Mouse (Mus musculus) forebrain, embryonic 12.5 days (tissue): ENCODE measurements around the gene Kif21b. TPM values are rescaled to one million over a fixed set of nuclear protein-coding genes. Genes with fewer than 3 reads are reported as not detected.

Source experiments
- ATAC-seq: fragments of 200-750 bp; cut with Nextera tagmentation; 2 replicates; pipeline ENCODE4 v1.8.0; 2017; ENCODE audit warnings: moderate TSS enrichment; ENCODE audit not compliant: low FRiP score
- H3K27ac ChIP-seq: fragments of 300-500 bp; sonication (generic); 2 replicates; pipeline ENCODE4 v1.5.1; 2016; ENCODE audit warnings: mild to moderate bottlenecking
- H3K27me3 ChIP-seq: fragments of 300-500 bp; sonication (generic); 2 replicates; pipeline ENCODE4 v1.6.1; 2016; ENCODE audit warnings: mild to moderate bottlenecking
- H3K36me3 ChIP-seq: fragments of 300-500 bp; sonication (generic); replicated peaks from 2 replicates; pipeline ENCODE4 v1.6.1; 2016; ENCODE audit warnings: mild to moderate bottlenecking
- H3K4me1 ChIP-seq: fragments of 300-500 bp; sonication (generic); 2 replicates; pipeline ENCODE4 v1.6.1; 2016
- H3K4me2 ChIP-seq: fragments of 300-500 bp; sonication (generic); 2 replicates; pipeline ENCODE4 v1.6.1; 2016; ENCODE audit warnings: mild to moderate bottlenecking, moderate library complexity
- H3K4me3 ChIP-seq: fragments of 300-500 bp; sonication (generic); replicated peaks from 2 replicates; pipeline ENCODE4 v1.5.1; 2016; ENCODE audit warnings: mild to moderate bottlenecking
- H3K9ac ChIP-seq: fragments of 300-500 bp; sonication (generic); 2 replicates; pipeline ENCODE4 v1.6.1; 2016; ENCODE audit warnings: mild to moderate bottlenecking
- H3K9me3 ChIP-seq: fragments of 300-500 bp; sonication (generic); 2 replicates; pipeline ENCODE4 v1.6.1; 2016
- WGBS: fragments of 180-500 bp; shearing (Covaris S2); methylation state at CpG from one replicate; pipeline ENCODE4 v1.1.7; 2016; 5-methylcytosine and 5-hydroxymethylcytosine counted together
- polyA plus RNA-seq: library from polyadenylated mRNA; unstranded; fragments of >200 nt; fragmentation: Nextera tagmentation; extraction: Ambion mirVana; gene quantifications from 2 replicates; pipeline ENCODE4 v1.2.1, GENCODE M21; 2016

Kif21b gene
- polyA plus RNA-seq, 1 experiment from 2014 or later, result 47.7 TPM

DNA sequence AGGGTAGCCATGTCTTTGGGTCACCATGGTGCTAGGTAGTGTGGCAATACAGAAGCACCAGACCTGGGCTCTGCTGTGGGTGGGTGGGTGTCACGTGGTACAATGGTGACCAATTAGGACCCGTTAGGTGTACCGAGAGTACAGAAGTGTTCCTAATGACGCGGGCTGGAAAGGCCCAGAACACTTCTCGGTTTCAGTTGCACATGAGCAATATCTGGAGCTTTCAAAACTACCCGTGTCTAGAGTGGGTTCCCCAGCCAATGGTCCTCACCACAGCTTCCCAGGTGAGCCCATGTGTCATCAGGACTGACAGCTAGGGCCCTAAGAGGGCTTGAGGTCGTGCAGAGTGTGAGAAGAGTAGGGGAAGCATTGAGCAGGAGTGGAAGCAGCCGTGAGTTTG, 14.1 kb upstream of the Kif21b start:
- Histone ChIP-seq H3K27me3 (no peaks in the 10 kb centered on the region), H3K4me2 (no peak overlapping the region), H3K27ac (no peak overlapping the region), H3K4me3 (no peak overlapping the region), H3K36me3 (no peaks in the 10 kb centered on the region), H3K4me1 (peaks cover 15% of the 10 kb centered on the region), H3K9me3 (no peaks in the 10 kb centered on the region), H3K9ac (no peak overlapping the region)
- WGBS, result 85% methylated on average over 9 of the region's 9 CpGs
- no peak for ATAC-seq

DNA sequence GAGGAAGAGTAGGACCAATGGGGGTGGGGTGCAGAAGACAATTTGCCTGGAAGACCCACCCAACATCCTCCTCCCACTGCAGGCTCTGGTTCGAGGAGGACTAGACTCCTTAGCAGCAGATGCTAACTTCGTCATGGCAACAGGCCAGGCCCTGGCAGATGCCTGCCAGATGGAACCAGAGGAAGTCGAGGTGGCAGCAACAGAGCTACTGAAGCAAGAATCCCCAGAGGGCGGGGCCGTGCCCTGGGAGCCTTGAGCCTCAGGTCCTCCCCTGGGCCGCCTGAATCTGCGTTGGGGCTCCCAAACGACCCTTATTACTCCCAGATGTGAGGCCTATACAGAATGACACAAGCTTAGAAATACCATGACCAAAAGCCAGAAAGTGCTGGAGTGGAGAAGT, 12.3 kb upstream of the Kif21b start:
- H3K4me1 ChIP-seq, result peaks cover 15% of the 10 kb centered on the region
- H3K36me3 ChIP-seq, result no peaks in the 10 kb centered on the region
- no peaks in the 10 kb centered on the region for H3K9me3 ChIP-seq
- ATAC-seq, result peak; percentile 59
- WGBS, result 40% methylated on average over 8 of the region's 8 CpGs
- no peaks in the 10 kb centered on the region for H3K27me3 ChIP-seq
- H3K9ac ChIP-seq, result no peak overlapping the region
- no peak overlapping the region for H3K4me2 ChIP-seq
- H3K4me3 ChIP-seq, result no peak overlapping the region
- no peak overlapping the region for H3K27ac ChIP-seq

DNA sequence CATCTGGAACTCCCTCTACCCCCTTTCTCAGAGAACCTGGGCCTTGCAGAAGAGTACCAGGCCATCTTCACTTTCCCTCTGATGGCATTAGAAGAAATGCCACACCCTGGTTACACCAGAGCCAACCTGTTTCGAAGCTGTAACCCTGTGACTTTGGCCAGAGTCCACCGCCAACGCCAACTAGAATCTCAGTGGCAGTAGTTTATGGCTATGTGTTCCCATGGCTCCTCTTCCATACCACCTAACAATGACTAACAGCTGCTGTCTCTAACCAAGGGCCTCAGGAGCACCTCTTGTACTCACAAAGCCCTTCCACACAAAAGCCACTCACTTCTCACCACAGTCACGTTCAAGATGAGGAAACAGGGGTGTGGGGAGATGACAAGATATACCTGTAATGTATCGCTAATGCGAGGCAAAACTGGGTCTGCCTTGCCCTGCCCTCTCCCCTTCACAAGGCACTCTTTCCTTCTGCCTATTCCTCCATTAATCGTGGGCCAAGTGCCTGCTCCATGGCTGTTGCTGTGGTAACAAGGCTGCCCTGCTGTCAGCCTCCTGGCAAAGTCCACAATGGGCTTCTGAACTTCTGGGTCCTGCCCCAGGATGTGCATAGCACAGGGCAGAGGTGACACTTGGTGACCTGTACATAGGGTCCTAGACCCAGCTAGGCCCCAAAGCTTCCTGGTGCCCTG, 11.5 kb upstream of the Kif21b start:
- Histone ChIP-seq H3K4me2 (no peak overlapping the region), H3K27me3 (no peaks in the 10 kb centered on the region), H3K9me3 (no peaks in the 10 kb centered on the region), H3K36me3 (no peaks in the 10 kb centered on the region), H3K27ac (no peak overlapping the region), H3K4me3 (no peak overlapping the region), H3K9ac (no peak overlapping the region), H3K4me1 (peaks cover 15% of the 10 kb centered on the region)
- WGBS, result 78% methylated on average over 7 of the region's 7 CpGs
- no peak for ATAC-seq

DNA sequence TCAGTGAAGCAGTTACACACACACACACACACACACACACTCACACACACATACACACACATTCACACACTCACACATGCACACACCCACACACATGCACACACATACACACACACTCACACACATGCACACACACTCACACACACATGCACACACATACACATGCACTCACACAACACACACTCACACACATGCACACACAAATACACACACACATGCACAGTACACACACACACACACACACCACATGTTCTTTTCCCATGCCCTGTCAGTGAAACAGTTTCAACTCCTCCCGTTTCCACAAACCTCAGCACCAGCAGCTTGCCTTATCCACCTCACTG, 11.0 kb upstream of the Kif21b start:
- Histone ChIP-seq H3K9ac (no peak overlapping the region), H3K4me3 (no peak overlapping the region), H3K9me3 (no peaks in the 10 kb centered on the region), H3K4me2 (no peak overlapping the region), H3K27me3 (no peaks in the 10 kb centered on the region), H3K27ac (no peak overlapping the region), H3K36me3 (no peaks in the 10 kb centered on the region), H3K4me1 (peaks cover 15% of the 10 kb centered on the region)
- 91% methylated on average over 1 of the region's 1 CpGs for WGBS
- no peak for ATAC-seq

DNA sequence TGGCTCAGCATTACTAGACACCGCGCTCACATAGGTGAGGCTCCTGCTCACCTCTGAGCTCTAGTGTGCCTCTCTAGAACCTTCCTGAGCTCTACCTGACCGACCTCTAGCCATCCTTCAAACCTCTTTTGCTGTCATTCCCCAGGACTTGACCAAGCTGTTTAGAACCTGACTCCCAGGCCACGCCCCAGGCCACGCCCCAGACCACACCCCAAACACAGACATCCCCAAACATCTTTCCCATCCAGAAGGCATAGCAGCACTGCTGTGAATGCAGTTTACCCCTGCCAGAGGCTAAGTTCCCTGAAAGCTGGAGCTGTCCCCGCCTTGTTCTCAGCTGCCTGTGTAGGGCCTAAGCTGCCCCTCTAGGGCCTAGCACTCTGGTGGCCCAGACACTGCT, 10.4 kb upstream of the Kif21b start:
- ATAC-seq, result no peak
- H3K27me3 ChIP-seq, result no peaks in the 10 kb centered on the region
- no peak overlapping the region for H3K4me2 ChIP-seq
- H3K4me1 ChIP-seq, result peaks cover 15% of the 10 kb centered on the region
- no peak overlapping the region for H3K9ac ChIP-seq
- H3K27ac ChIP-seq, result no peak overlapping the region
- H3K9me3 ChIP-seq, result no peaks in the 10 kb centered on the region
- no peak overlapping the region for H3K4me3 ChIP-seq
- WGBS, result 50% methylated on average over 6 of the region's 6 CpGs
- H3K36me3 ChIP-seq, result no peaks in the 10 kb centered on the region

DNA sequence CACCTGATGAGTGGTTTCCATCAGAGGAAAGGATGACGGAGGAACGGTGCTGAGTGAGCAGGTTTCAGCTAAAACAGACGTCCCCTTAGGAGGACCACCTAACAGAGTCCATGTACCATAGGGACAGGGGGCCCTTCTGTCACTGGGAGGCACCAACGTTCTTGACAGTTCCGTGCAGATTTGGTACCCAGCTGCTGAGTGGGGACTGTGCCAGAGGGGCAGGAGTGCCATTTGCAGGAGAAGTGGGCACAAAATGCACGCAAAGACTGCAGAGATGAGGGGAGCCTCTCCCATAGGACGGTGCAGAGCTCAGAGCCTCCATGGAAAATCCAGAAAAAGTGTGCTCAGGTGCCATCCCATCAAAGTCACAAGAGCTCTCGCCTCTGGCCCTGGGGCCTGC, 9.2 kb upstream of the Kif21b start:
- Histone ChIP-seq H3K9me3 (no peaks in the 10 kb centered on the region), H3K27ac (no peak overlapping the region), H3K4me2 (no peak overlapping the region), H3K4me3 (no peak overlapping the region), H3K27me3 (no peaks in the 10 kb centered on the region), H3K4me1 (peaks cover 15% of the 10 kb centered on the region), H3K9ac (no peak overlapping the region), H3K36me3 (no peaks in the 10 kb centered on the region)
- ATAC-seq, result no peak
- WGBS, result 82% methylated on average over 8 of the region's 8 CpGs

DNA sequence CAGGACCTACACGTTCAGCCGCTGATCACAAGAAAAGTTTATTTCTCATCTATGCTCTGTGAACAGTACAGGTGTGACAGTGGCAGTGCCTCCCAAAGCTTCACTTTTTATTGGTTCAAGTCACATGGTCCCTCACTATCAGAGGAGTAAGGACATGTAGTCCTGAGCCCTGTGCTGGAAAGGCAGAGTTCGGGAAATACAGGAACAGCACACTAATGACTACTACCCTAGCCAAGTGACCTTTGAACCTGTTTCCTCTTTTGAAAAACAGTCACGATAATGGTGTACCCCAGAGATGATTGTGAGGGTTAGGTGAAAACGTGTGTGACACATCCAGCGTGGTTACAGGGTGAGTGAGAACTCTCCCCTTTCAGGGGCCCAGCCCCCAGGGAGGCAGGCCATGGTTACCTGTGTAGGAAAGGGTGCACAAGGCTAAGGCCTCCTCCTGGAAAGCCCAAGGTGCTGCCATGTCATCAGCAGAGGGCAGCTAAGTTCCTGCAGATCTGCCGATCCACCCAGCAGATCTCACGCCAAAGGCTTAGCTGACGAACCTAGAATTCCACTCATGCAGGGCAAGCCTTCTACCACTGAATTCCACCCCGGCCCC, 4.9 kb upstream of the Kif21b start:
- H3K4me3 ChIP-seq, result no peak overlapping the region
- peaks cover 13% of the 10 kb centered on the region; the same call in 1 of the 2 replicates for H3K4me1 ChIP-seq
- H3K9ac ChIP-seq, result no peak overlapping the region
- peaks cover 4% of the 10 kb centered on the region; the same call in 1 of the 2 replicates for H3K27me3 ChIP-seq
- no peak overlapping the region for H3K4me2 ChIP-seq
- no peaks in the 10 kb centered on the region for H3K36me3 ChIP-seq
- WGBS, result 86% methylated on average over 10 of the region's 10 CpGs
- H3K9me3 ChIP-seq, result no peaks in the 10 kb centered on the region
- H3K27ac ChIP-seq, result no peak overlapping the region
- no peak for ATAC-seq

DNA sequence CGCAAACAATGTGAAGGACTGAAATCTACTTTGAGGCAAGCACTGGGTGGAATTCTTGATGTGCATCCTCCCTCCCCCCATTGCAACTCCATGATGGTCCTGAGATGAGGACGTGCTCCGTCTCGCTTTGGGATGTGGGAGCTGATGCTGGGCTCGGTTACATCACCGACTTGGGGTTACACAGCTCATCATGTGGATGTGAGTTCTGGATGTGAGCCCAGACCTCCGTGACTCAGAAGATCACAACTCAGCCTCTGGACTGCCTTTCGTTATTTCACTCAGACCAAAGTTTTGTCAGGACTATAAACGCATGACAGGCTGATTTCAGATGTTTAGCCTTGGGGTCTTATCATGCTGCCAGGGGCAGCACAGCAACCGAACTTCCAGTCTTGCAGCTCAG, 4.3 kb upstream of the Kif21b start:
- H3K36me3 ChIP-seq, result no peaks in the 10 kb centered on the region
- no peaks in the 10 kb centered on the region for H3K9me3 ChIP-seq
- no peak overlapping the region for H3K4me2 ChIP-seq
- no peak overlapping the region for H3K9ac ChIP-seq
- H3K27me3 ChIP-seq, result peaks cover 4% of the 10 kb centered on the region; the same call in 1 of the 2 replicates
- WGBS, result 88% methylated on average over 10 of the region's 10 CpGs
- H3K4me1 ChIP-seq, result peaks cover 13% of the 10 kb centered on the region; the same call in 1 of the 2 replicates
- H3K4me3 ChIP-seq, result no peak overlapping the region
- H3K27ac ChIP-seq, result no peak overlapping the region
- no peak for ATAC-seq

DNA sequence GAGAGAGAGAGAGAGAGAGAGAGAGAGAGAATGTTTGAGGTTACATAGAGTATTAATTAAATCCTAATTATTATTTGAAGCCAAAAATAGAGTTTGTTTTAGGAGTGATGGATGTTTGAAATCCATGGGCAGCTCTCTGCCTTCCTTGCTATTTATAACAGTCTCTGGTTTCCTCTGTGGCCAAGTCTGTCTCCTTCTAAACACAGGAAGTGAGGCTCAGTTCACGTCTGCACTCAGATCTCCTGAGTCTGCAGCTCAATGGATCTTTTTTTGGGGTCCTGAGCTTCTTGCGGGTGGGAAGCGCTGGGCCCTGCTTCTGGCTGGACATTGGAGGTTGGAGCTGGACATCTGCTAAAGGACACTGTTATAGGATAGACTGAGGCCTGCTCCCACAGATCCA, 3.3 kb upstream of the Kif21b start:
- H3K36me3 ChIP-seq, result no peaks in the 10 kb centered on the region
- H3K27me3 ChIP-seq, result peaks cover 4% of the 10 kb centered on the region; the same call in 1 of the 2 replicates
- H3K4me3 ChIP-seq, result no peak overlapping the region
- no peak overlapping the region for H3K9ac ChIP-seq
- 88% methylated on average over 3 of the region's 3 CpGs for WGBS
- H3K27ac ChIP-seq, result no peak overlapping the region
- H3K9me3 ChIP-seq, result no peaks in the 10 kb centered on the region
- H3K4me2 ChIP-seq, result no peak overlapping the region
- H3K4me1 ChIP-seq, result peaks cover 23% of the 10 kb centered on the region
- no peak for ATAC-seq

DNA sequence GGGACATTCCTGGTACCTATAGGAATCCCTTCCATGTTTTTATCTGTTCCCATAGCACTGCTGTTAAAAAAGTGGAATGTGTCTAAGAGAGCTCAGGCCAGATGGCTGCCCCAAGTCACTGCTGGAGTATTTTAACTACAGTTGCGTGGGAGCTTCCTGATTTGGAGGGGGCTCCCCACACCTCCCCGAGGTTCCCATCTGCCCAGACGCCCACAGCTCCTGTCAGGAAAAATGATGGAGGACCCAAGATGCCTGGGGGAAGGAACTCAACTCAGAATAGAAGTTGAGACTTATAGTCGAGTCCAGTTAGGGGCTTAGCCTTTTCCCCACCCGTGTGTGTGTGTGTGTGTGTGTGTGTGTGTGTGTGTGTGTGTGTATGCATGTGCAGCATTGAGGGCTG, 2.8 kb upstream of the Kif21b start:
- Histone ChIP-seq H3K4me3 (no peak overlapping the region), H3K9me3 (no peaks in the 10 kb centered on the region), H3K4me1 (peaks cover 29% of the 10 kb centered on the region), H3K36me3 (no peaks in the 10 kb centered on the region), H3K9ac (no peak overlapping the region), H3K4me2 (no peak overlapping the region), H3K27ac (no peak overlapping the region), H3K27me3 (peaks cover 4% of the 10 kb centered on the region; the same call in 1 of the 2 replicates)
- no peak for ATAC-seq
- 77% methylated on average over 5 of the region's 5 CpGs for WGBS

DNA sequence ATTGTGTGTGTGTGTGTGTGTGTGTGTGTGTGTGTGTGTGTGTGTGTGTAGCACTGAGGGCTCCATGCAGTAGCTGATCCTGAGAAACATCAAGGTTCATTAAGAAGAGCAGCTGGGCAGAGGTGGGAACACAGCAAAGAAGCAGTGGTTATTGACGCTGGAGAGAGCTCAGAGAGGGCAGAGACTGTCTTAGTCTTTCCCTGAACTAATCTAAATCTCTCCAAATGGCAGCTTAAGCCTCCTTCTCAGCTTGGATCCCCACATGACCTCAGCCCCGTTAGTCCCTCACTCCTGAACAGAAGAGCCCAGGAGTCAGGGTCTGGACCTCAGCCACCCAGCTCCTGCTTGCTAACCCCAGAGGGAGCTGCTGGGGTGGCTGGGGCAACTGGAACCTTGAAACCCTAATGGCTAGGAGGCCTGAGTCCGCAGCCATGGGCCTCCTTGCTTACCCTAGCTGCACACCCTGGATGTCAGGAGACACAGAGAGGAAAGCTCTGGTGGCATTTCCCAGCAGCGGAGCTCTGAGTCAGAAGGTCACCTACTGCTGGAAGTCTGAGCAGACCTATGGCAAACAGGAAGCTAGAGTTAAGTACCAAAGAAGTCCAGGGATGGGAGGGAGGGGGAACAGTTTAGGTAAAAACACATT, 2.1 kb upstream of the Kif21b start:
- H3K27ac ChIP-seq, result no peak overlapping the region
- H3K4me1 ChIP-seq, result peaks cover 35% of the 10 kb centered on the region
- peaks cover 4% of the 10 kb centered on the region; the same call in 1 of the 2 replicates for H3K27me3 ChIP-seq
- H3K4me3 ChIP-seq, result no peak overlapping the region
- no peak overlapping the region for H3K9ac ChIP-seq
- no peak for ATAC-seq
- no peak overlapping the region for H3K4me2 ChIP-seq
- no peaks in the 10 kb centered on the region for H3K9me3 ChIP-seq
- H3K36me3 ChIP-seq, result no peaks in the 10 kb centered on the region
- 46% methylated on average over 4 of the region's 4 CpGs for WGBS

DNA sequence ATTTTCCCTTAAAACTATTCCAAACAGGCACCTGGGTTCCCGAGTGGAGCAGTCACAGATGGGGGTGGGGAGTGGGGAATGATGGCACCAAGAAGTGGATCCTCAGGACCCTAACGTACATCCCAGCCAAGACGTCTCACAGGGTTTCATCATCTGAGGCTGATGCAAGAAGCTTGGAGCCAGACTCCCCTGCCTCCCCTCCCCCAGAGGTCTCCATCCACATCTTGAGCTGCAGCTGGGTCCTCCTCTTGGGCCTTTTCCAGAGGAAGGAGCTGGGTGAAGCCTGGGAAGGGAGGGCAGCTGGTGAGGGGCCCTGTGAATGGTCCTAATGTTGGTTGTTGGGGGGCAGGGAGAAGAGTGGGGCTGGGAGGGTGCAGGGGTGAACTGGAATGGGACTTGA, 1.1 kb upstream of the Kif21b start:
- Histone ChIP-seq H3K36me3 (no peaks in the 10 kb centered on the region), H3K4me2 (peak overlapping the region; percentile 80), H3K9me3 (no peaks in the 10 kb centered on the region), H3K27me3 (peaks cover 10% of the 10 kb centered on the region; the same call in 1 of the 2 replicates), H3K27ac (no peak overlapping the region), H3K9ac (no peak overlapping the region), H3K4me3 (no peak overlapping the region), H3K4me1 (peaks cover 46% of the 10 kb centered on the region)
- 66% methylated on average over 3 of the region's 3 CpGs for WGBS
- ATAC-seq, result no peak
